Mouse (Mus musculus) bone marrow, adult 2 months (tissue): ENCODE measurements around the gene Sspn. TPM values are rescaled to one million over a fixed set of nuclear protein-coding genes. Genes with fewer than 3 reads are reported as not detected.

Source experiments
- H3K27ac ChIP-seq: fragments of 200-500 bp; 2 replicates; pipeline ENCODE4 v1.5.1; 2012; ENCODE audit warnings: low read depth, mild to moderate bottlenecking, control low read depth, inconsistent platforms, low read length; ENCODE audit not compliant: control insufficient read depth, poor library complexity, insufficient read depth
- H3K4me1 ChIP-seq: fragments of 200-500 bp; 2 replicates; pipeline ENCODE4 v1.6.1; 2011; ENCODE audit warnings: low read length; ENCODE audit not compliant: control insufficient read depth, insufficient read depth
- H3K4me3 ChIP-seq: fragments of 200-500 bp; replicated peaks from 2 replicates; pipeline ENCODE3; 2011; ENCODE audit warnings: mild to moderate bottlenecking, low read depth, low read length, control low read depth; ENCODE audit not compliant: control insufficient read depth
- CTCF ChIP-seq: fragments of 200-500 bp; IDR thresholded peaks from 2 replicates; pipeline ENCODE4 v1.5.1; 2011; ENCODE audit warnings: low read length, control low read depth; ENCODE audit not compliant: control insufficient read depth, insufficient read depth
- POLR2A ChIP-seq: fragments of 200-500 bp; IDR thresholded peaks from 2 replicates; pipeline ENCODE4 v1.6.1; 2011; ENCODE audit warnings: low read depth, mild to moderate bottlenecking, control low read depth, low read length, borderline replicate concordance; ENCODE audit not compliant: control insufficient read depth
- WGBS: fragments of 180-500 bp; shearing (Covaris S2); methylation state at CpG from one replicate; pipeline ENCODE4 v1.1.7; 2018; 5-methylcytosine and 5-hydroxymethylcytosine counted together
- polyA plus RNA-seq: library from polyadenylated mRNA; stranded (reverse); fragments of >200 nt; gene quantifications from 2 replicates; pipeline ENCODE4 v1.2.4, GENCODE M21; 2011; ENCODE audit warnings: low replicate concordance; ENCODE audit not compliant: missing spikeins, insufficient read depth, insufficient read length

The Sspn gene
- polyA plus RNA-seq, 1 experiment = 2.0 TPM

DNA sequence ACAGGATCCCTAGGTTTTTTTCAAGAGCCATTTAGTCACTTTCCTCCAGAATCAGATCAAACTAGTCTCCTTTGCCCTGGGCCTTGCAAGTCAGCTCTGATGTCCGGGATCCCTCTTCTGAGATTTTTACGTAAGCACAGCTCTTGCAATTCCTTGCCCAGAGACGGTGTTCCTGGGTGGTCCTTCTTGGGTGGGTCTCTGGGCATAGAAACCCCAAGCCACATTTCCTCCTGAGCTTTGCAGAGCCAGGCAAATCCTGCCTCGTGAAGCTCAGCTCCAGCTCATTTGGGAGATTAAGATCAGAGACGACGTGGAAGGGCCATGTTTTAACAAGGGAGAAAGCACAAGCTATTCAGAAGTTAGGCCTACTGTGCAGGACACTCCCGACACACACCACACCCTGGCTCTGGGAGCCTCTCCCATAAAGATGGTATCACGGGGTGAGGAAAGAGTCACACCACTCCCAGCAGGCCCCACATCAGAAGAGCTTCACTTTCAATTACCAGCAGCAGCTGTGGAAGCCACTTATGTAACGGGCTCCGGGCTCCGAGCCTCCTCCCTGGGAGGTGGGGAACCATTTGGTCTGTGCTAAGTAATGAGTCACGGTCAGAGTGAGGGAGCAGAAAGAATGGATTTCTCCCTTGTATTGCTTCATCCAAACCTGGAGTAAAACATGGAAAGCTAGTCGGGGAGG is 67.0 kb downstream of the Sspn start:
- Histone ChIP-seq H3K4me1 (no peaks in the 10 kb centered on the region), H3K27ac (no peak overlapping the region), H3K4me3 (no peak overlapping the region)
- WGBS = 52% methylated on average over 13 of the region's 13 CpGs
- TF ChIP-seq CTCF (no peak), POLR2A (no peak)

GRCm38 (mm10) chr6:146000767-146001166 is 69.3 kb downstream of the Sspn start:
- peaks cover 2% of the 10 kb centered on the region for H3K4me1 ChIP-seq
- TF ChIP-seq POLR2A (no peak), CTCF (no peak)
- no peak overlapping the region for H3K4me3 ChIP-seq
- 84% methylated on average over 1 of the region's 1 CpGs for WGBS
- no peak overlapping the region for H3K27ac ChIP-seq

DNA sequence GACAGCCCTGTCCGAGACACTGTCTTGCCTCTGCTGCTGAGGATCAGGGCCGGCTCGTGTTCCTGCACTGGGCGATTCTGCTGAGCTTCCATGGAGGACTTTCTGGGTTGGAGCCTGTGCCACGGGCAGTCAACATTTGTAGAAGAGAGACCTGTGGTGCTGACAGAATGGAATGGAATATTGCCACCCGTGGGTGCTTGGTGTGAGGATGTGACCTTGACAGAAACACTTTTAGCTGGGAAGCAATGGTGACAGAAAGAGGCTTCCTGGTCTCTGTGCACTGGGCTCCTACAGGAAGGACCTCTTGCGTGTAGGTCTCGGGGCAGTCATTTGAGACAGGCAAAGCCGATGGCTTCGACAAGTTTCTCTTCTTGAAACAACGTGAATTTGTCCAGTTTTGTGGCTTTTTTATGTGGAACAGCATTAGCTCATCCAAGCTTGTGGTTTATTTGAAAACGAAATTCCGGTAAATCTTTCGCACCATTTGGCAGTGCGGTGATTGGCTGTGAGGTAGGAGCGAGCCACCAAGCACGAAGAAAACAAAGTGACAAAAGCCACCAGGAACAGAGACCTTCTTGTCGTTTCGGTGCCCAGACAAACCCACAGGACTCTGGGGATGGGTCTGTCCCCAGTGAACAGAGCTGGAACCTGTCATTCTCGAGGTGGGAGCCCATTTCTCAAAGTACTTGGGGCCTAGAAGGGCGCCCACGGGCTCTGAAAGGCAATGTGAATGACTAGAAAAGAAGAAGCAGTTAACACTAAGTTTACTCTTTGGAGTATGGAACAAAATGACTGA is 70.2 kb downstream of the Sspn start:
- 79% methylated on average over 22 of the region's 22 CpGs for WGBS
- no peak for TF ChIP-seq CTCF
- H3K4me3 ChIP-seq = no peak overlapping the region
- H3K27ac ChIP-seq = no peak overlapping the region
- H3K4me1 ChIP-seq = peaks cover 2% of the 10 kb centered on the region

GRCm38 (mm10) chr6:146004174-146004601 is 72.7 kb downstream of the Sspn start:
- Histone ChIP-seq H3K4me3 (no peak overlapping the region), H3K4me1 (peaks cover 2% of the 10 kb centered on the region), H3K27ac (no peak overlapping the region)
- TF ChIP-seq CTCF = no peak
- WGBS = 79% methylated on average over 3 of the region's 3 CpGs

GRCm38 (mm10) chr6:146005129-146005886 is 73.9 kb downstream of the Sspn start:
- TF ChIP-seq POLR2A (no peak), CTCF (no peak)
- no peak overlapping the region for H3K27ac ChIP-seq
- 53% methylated on average over 11 of the region's 11 CpGs for WGBS

DNA sequence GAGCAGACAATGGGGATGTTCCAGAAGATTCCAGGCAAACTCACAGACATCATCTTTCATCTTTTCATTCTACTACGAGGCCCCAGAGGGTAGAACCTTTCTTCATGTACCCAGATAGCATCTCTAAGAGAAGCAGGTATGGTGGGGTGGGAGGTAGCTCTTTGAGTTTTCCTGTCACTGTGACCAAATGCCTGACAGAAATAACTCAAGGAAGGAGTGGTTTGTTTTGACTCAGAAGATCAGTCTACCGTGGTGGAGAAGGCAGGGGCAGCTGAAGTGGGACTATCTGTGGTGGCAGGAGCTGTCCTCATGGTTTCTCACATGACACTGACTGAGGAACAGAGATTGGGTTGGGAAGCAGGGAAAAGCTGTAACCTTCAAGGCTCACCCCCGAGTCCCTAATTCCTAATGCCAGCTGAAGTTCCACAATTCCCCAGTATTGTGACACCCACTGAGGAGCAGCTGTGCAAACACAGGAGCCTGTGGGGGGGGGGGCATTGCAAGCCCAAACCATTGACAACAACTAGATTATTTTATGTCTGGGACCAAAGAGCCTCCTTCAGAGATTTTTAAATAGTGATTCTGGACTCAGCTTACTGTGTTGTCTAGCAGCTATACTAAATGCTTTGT is 74.6 kb downstream of the Sspn start:
- Histone ChIP-seq H3K4me3 (no peak overlapping the region), H3K4me1 (peaks cover 2% of the 10 kb centered on the region), H3K27ac (no peak overlapping the region)
- TF ChIP-seq CTCF (no peak), POLR2A (no peak)
- 40% methylated on average over 3 of the region's 3 CpGs for WGBS

More at GRCm38 (mm10) chr6:146005129-146005886, 73.9 kb downstream of the Sspn start:
- peaks cover 2% of the 10 kb centered on the region for H3K4me1 ChIP-seq
- no peak overlapping the region for H3K4me3 ChIP-seq

- WGBS = 80% methylated on average over 3 of the region's 3 CpGs
- Histone ChIP-seq H3K4me1 (peaks cover 2% of the 10 kb centered on the region), H3K4me3 (no peak overlapping the region), H3K27ac (no peak overlapping the region)
- no peak for TF ChIP-seq CTCF
- TF ChIP-seq POLR2A = no peak
Observed at GRCm38 (mm10) chr6:146006753-146007152, 75.3 kb downstream of the Sspn start.

DNA sequence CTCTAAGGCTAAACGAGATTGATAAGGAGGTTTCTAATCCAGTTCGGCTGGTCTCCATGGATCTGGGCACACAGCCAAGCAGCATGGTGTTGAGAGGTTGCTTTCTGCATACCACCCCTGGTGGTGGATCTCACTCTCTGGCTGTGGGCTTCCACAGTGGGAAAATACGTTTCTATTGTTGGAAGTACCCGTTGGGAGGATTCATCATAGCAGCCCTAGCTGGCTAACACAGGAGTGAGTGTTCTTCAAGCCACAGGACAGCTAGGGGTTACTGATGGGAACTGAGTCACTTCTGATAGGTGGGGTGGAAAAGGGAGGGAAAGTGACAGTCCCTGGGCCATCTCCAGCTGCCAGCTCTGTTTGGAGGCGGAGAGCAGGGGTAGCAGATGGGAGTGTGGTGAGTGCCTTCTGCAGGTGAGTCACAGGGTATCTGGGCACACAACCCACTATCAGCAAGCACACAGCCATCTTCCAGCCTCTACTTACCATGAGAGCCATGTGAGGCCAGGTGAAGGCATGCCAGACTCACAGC is 77.1 kb downstream of the Sspn start:
- Histone ChIP-seq H3K4me1 (peaks cover 2% of the 10 kb centered on the region), H3K4me3 (no peak overlapping the region), H3K27ac (no peak overlapping the region)
- no peak for TF ChIP-seq CTCF
- TF ChIP-seq POLR2A = no peak
- 59% methylated on average over 5 of the region's 5 CpGs for WGBS
